Mouse (Mus musculus) thymus, postnatal 10 days (tissue): ENCODE measurements around the gene Krt8.

Experiments
- DNase-seq, 2 experiments: peaks; one replicate each; pipeline ENCODE4 v3.0.0; 2021; ENCODE audit warnings: low spot score in 2 of 2

The Krt8 gene

GRCm38 (mm10) chr15:101976023-101976422 is 28.3 kb downstream of the Krt8 start:
- no peak for DNase-seq

- DNase-seq = no peak
Observed at GRCm38 (mm10) chr15:101974083-101974845, 30.0 kb downstream of the Krt8 start.

- peak; percentile 74 to 90 for DNase-seq
Observed at GRCm38 (mm10) chr15:101973414-101974077, 30.7 kb downstream of the Krt8 start.

- DNase-seq = no peak
Observed at GRCm38 (mm10) chr15:101970536-101970935, 33.7 kb downstream of the Krt8 start.

GRCm38 (mm10) chr15:101966808-101967207 is 37.5 kb downstream of the Krt8 start:
- DNase-seq = no peak

GRCm38 (mm10) chr15:101958891-101959290 is 45.4 kb downstream of the Krt8 start:
- DNase-seq = no peak

GRCm38 (mm10) chr15:101954187-101954586 is 50.1 kb downstream of the Krt8 start, which contains the start of gene Krt78:
Gene Krt78 (minus strand): TSS chr15:101954287.
- no peak for DNase-seq

GRCm38 (mm10) chr15:101952733-101953474 is 51.4 kb downstream of the Krt8 start:
- no peak for DNase-seq
